In genomic region chr4:55005066-55005465, GRCm38 (mm10) we compare ENCODE assay signal across 9 mouse cellular contexts.
A peak's percentile ranks its signal among the peaks of the same experiment; 100 is the strongest.
DNase-seq lines count a peak whose midpoint lies in the region; ATAC-seq and TF ChIP-seq lines count a peak whose summit lies in the region.
"Had no signal": no experiment of that assay in that cellular context is flagged by ENCODE, and none has a peak within 500 bp of the region (broad histone marks: within the 10 kb centered on the region; RNA-seq: fewer than 3 reads in every experiment).

No protein-coding gene starts in this region.

- TF ChIP-seq POLR2A in small intestine, adult 2 months (IDR thresholded peaks at IDR 0.05; ENCODE audit: low read depth, low read length) = no peak

- DNase-seq in left cerebral cortex, postnatal 4 days = peak; percentile 12
- DNase-seq in left cerebral cortex, postnatal 36 days (ENCODE audit: low spot score in 2 of 2) = no peak
- peak; percentile 22 for DNase-seq in liver, postnatal 0 days
- DNase-seq in frontal cortex, postnatal 14 days (ENCODE audit: low spot score in 2 of 2) = no peak

- no peaks in the 10 kb centered on the region for H3K9me3 ChIP-seq in forebrain, embryonic 15.5 days
- no peaks in the 10 kb centered on the region for H3K9me3 ChIP-seq in intestine, postnatal 0 days (ENCODE audit: control insufficient read depth)
- H3K9me3 ChIP-seq in liver, postnatal 0 days (ENCODE audit: low read length) = no peaks in the 10 kb centered on the region

- H3K36me3 ChIP-seq in forebrain, embryonic 15.5 days = peaks cover 29% of the 10 kb centered on the region
- H3K36me3 ChIP-seq in intestine, postnatal 0 days (ENCODE audit: control insufficient read depth, insufficient read depth) = peaks cover 19% of the 10 kb centered on the region
- no peaks in the 10 kb centered on the region for H3K36me3 ChIP-seq in liver, postnatal 0 days (replicated peaks; ENCODE audit: insufficient read depth, low read length)
- H3K36me3 ChIP-seq in small intestine, adult 2 months (ENCODE audit: control insufficient read depth, insufficient read depth, low read length) = peaks cover 10% of the 10 kb centered on the region

- peak overlapping the region; percentile 20 for H3K4me2 ChIP-seq in forebrain, embryonic 15.5 days (replicated peaks)
- H3K4me2 ChIP-seq in intestine, postnatal 0 days (replicated peaks; ENCODE audit: low read depth) = peak overlapping the region; percentile 54
- H3K4me2 ChIP-seq in liver, postnatal 0 days (ENCODE audit: low read depth, low read length) = peak overlapping the region; percentile 64

- no peak overlapping the region for H3K4me3 ChIP-seq in forebrain, embryonic 15.5 days
- 0 out of 2 replicates have a peak overlapping the region, but pooled peaks have one; percentile 5 for H3K4me3 ChIP-seq in intestine, postnatal 0 days (ENCODE audit: low read depth, low read length)
- H3K4me3 ChIP-seq in liver, postnatal 0 days (ENCODE audit: low read depth, low read length) = no peak overlapping the region
- peak overlapping the region; percentile 37 for H3K4me3 ChIP-seq in small intestine, adult 2 months (ENCODE audit: low read depth, low read length)

- no peaks in the 10 kb centered on the region for H3K27me3 ChIP-seq in forebrain, embryonic 15.5 days
- no peaks in the 10 kb centered on the region for H3K27me3 ChIP-seq in intestine, postnatal 0 days (replicated peaks; ENCODE audit: control insufficient read depth, insufficient read depth, low read length)
- no peaks in the 10 kb centered on the region for H3K27me3 ChIP-seq in liver, postnatal 0 days (ENCODE audit: insufficient read depth, low read length)
- no peaks in the 10 kb centered on the region for H3K27me3 ChIP-seq in small intestine, adult 2 months (ENCODE audit: control insufficient read depth, insufficient read depth, low read length)
- H3K27me3 ChIP-seq: Patski had no signal

- WGBS in forebrain, embryonic 15.5 days = 1% methylated on average over 4 of the region's 4 CpGs
- 15% methylated on average over 4 of the region's 4 CpGs for WGBS in intestine, postnatal 0 days
- WGBS in liver, postnatal 0 days (ENCODE audit: insufficient replicate concordance) = 36% methylated on average over 4 of the region's 4 CpGs
- 18% methylated on average over 4 of the region's 4 CpGs for WGBS in small intestine, adult 2 months

- peak overlapping the region; percentile 89 for H3K27ac ChIP-seq in forebrain, embryonic 15.5 days (replicated peaks)
- H3K27ac ChIP-seq in intestine, postnatal 0 days (ENCODE audit: low read depth, low read length) = peak overlapping the region; percentile 95
- H3K27ac ChIP-seq in liver, postnatal 0 days (ENCODE audit: low read depth) = 0 out of 2 replicates have a peak overlapping the region, but pooled peaks have one; percentile 34
- H3K27ac ChIP-seq in small intestine, adult 2 months (ENCODE audit: insufficient read depth, low read depth, low read length) = peak overlapping the region; percentile 99

- intact Hi-C loops in left cerebral cortex, postnatal 4 days (cut with DNase I) = no loop called here
- intact Hi-C loops in left cerebral cortex, postnatal 36 days (cut with DNase I) = loop anchor here (5.0 kb wide), 1 partner anchor 58 kb away; the partner anchor contains the start of gene Zfp462

- H3K4me1 ChIP-seq in forebrain, embryonic 15.5 days = peaks cover 50% of the 10 kb centered on the region
- peaks cover 9% of the 10 kb centered on the region; the same call in 1 of the 2 replicates for H3K4me1 ChIP-seq in intestine, postnatal 0 days (replicated peaks; ENCODE audit: control insufficient read depth, insufficient read depth, low read length)
- H3K4me1 ChIP-seq in liver, postnatal 0 days (ENCODE audit: insufficient read depth) = peaks cover 13% of the 10 kb centered on the region
- peaks cover 25% of the 10 kb centered on the region; the same call in 1 of the 2 replicates for H3K4me1 ChIP-seq in small intestine, adult 2 months (ENCODE audit: control insufficient read depth, insufficient read depth, insufficient read length, low read length)

- no peak for TF ChIP-seq CTCF in intestine, postnatal 0 days (IDR thresholded peaks at IDR 0.05; ENCODE audit: low read depth)
- no peak for TF ChIP-seq CTCF in liver, postnatal 0 days (IDR thresholded peaks at IDR 0.05; ENCODE audit: low read depth)
- TF ChIP-seq CTCF in small intestine, adult 2 months (IDR thresholded peaks at IDR 0.05; ENCODE audit: extremely low read depth, insufficient read length, insufficient replicate concordance, low read depth, low read length) = no peak

- no peak overlapping the region for H3K9ac ChIP-seq in forebrain, embryonic 15.5 days (replicated peaks)
- peak overlapping the region; percentile 27; the same call in 1 of the 2 replicates for H3K9ac ChIP-seq in intestine, postnatal 0 days (ENCODE audit: low read depth, low read length)
- no peak overlapping the region for H3K9ac ChIP-seq in liver, postnatal 0 days (replicated peaks)

- TF ChIP-seq EP300 in liver, postnatal 0 days (IDR thresholded peaks at IDR 0.05; ENCODE audit: low read depth) = no peak

- ATAC-seq in forebrain, embryonic 15.5 days (replicated peaks) = peak; percentile 68
- ATAC-seq in intestine, postnatal 0 days = peak; percentile 92
- peak; percentile 81 for ATAC-seq in liver, postnatal 0 days
- no peak for ATAC-seq in granulocyte monocyte progenitor cell, adult 5-6 weeks (replicated peaks; ENCODE audit: poor library complexity, severe bottlenecking)

Comparison
In these comparisons a context has a peak if more than half of its experiments do, and no peak if none do; other contexts are left out.
1. DNase-seq: peak in left cerebral cortex, postnatal 4 days (single experiment) and liver, postnatal 0 days (single experiment); none in left cerebral cortex, postnatal 36 days (0 of 2) and frontal cortex, postnatal 14 days (0 of 2).
2. H3K27ac ChIP-seq: peak in every context shown above with its lines; median percentile 99 in small intestine, adult 2 months; 95 in intestine, postnatal 0 days; 89 in forebrain, embryonic 15.5 days; 34 in liver, postnatal 0 days.
3. H3K4me3 ChIP-seq: peak in intestine, postnatal 0 days (single experiment) and small intestine, adult 2 months (single experiment); none in forebrain, embryonic 15.5 days (single experiment) and liver, postnatal 0 days (single experiment).
4. Peak in every context shown above with its lines, with median percentiles within 50 percentile points of each other: H3K4me2 ChIP-seq.